11 mouse cellular contexts compared by ENCODE assay signal in genomic region chr3:98067413-98067812, GRCm38 (mm10). TPM values are rescaled to one million over a fixed set of nuclear protein-coding genes. Genes with fewer than 3 reads are reported as not detected.
DNase-seq lines count a peak whose midpoint lies in the region; ATAC-seq and TF ChIP-seq lines count a peak whose summit lies in the region.
"Had no signal": no experiment of that assay in that cellular context is flagged by ENCODE, and none has a peak within 500 bp of the region (broad histone marks: within the 10 kb centered on the region; RNA-seq: fewer than 3 reads in every experiment).

No protein-coding gene starts in this region.

- 37% methylated on average over 3 of the region's 3 CpGs for WGBS in limb, embryonic 13.5 days

- H3K27me3 ChIP-seq in limb, embryonic 13.5 days: no peaks in the 10 kb centered on the region
- H3K27me3 ChIP-seq: liver, embryonic 15.5 days had no signal

- 0 out of 2 replicates have a peak overlapping the region, but pooled peaks have one; percentile 16 for H3K4me2 ChIP-seq in limb, embryonic 13.5 days (replicated peaks)
- H3K4me2 ChIP-seq: liver, embryonic 15.5 days had no signal

- H3K4me3 ChIP-seq in gastrocnemius, adult 2 months: no peak overlapping the region
- H3K4me3 ChIP-seq in limb, embryonic 13.5 days: no peak overlapping the region
- H3K4me3 ChIP-seq: liver, embryonic 15.5 days had no signal

- no peaks in the 10 kb centered on the region for H3K9me3 ChIP-seq in limb, embryonic 13.5 days
- H3K9me3 ChIP-seq: liver, embryonic 15.5 days had no signal

- H3K27ac ChIP-seq in gastrocnemius, adult 2 months: 0 out of 2 replicates have a peak overlapping the region, but pooled peaks have one; percentile 9
- H3K27ac ChIP-seq in limb, embryonic 13.5 days: peak overlapping the region; percentile 91
- H3K27ac ChIP-seq: liver, embryonic 15.5 days had no signal

- H3K36me3 ChIP-seq in limb, embryonic 13.5 days: peaks cover 22% of the 10 kb centered on the region

- H3K9ac ChIP-seq in limb, embryonic 13.5 days: no peak overlapping the region
- H3K9ac ChIP-seq: liver, embryonic 15.5 days had no signal

- H3K4me1 ChIP-seq in limb, embryonic 13.5 days: peaks cover 86% of the 10 kb centered on the region

- no peak for TF ChIP-seq CTCF in gastrocnemius, adult 2 months (IDR thresholded peaks at IDR 0.05)

- ATAC-seq in limb, embryonic 13.5 days (ENCODE audit: low FRiP score, low read depth): 0 out of 2 replicates have a peak, but pooled peaks have one; percentile 1
- ATAC-seq: CD4-positive, CD25-positive, alpha-beta regulatory T cell, adult 4 months; hindbrain, embryonic 16.5 days had no signal

- DNase-seq in gastrocnemius, adult 2 months: no peak
- no peak for DNase-seq in gastrocnemius, postnatal 4 days (ENCODE audit: low spot score in 2 of 2)
- DNase-seq in left cerebral cortex, postnatal 25 days (ENCODE audit: low spot score in 2 of 2): peak; percentile 29 to 48
- no peak for DNase-seq in left cerebral cortex, postnatal 36 days (ENCODE audit: low spot score in 2 of 2)
- DNase-seq in adipocyte (ENCODE audit: low spot score): peak; percentile 36
- DNase-seq in embryo, embryonic 10.5 days (ENCODE audit: low spot score): no peak
- no peak for DNase-seq in retina, embryonic 14.5 days (ENCODE audit: low spot score)

- intact Hi-C loops in gastrocnemius, adult 2 months (cut with DNase I): no loop called here
- intact Hi-C loops in left cerebral cortex, postnatal 25 days (cut with DNase I): no loop called here
- intact Hi-C loops in left cerebral cortex, postnatal 36 days (cut with DNase I): no loop called here

RNA-seq across cellular contexts. Expression of gene Notch2, which starts 54.1 kb away (rescaled TPM):
- 10 to 100 TPM in 1 of 2 experiments, 1 to 10 TPM in 1; 8.7 to 10.3 TPM for total RNA-seq in gastrocnemius, adult 2 months (2021)
- 10 to 100 TPM; 63.4 to 63.7 TPM for total RNA-seq in gastrocnemius, postnatal 4 days (2021)
- total RNA-seq in left cerebral cortex, postnatal 25 days (2021): 10 to 100 TPM; 12.9 to 15.3 TPM
- 10 to 100 TPM; 10.8 to 14.0 TPM for total RNA-seq in left cerebral cortex, postnatal 36 days (2021)
- 39.9 and 43.5 TPM in 2 replicates for polyA plus RNA-seq in limb, embryonic 13.5 days (2015; fragmentation: Nextera tagmentation; extraction: Ambion mirVana)

Comparison
In these comparisons a context has a peak if more than half of its experiments do, and no peak if none do; other contexts are left out.
1. DNase-seq: peak in left cerebral cortex, postnatal 25 days (2 of 2) and adipocyte (single experiment); none in gastrocnemius, adult 2 months (single experiment), gastrocnemius, postnatal 4 days (0 of 2), left cerebral cortex, postnatal 36 days (0 of 2), embryo, embryonic 10.5 days (single experiment) and retina, embryonic 14.5 days (single experiment).